Mouse (Mus musculus): Measurements from ENCODE around the gene Opn3. TPM values are rescaled to one million over a fixed set of nuclear protein-coding genes. Genes with fewer than 3 reads are reported as not detected.
A peak's percentile ranks its signal among the peaks of the same experiment; 100 is the strongest.

Gene Opn3
- polyA plus RNA-seq, 1 experiment: 7.6 TPM

- Histone ChIP-seq H3K4me1 (ENCODE audit: control insufficient read depth, insufficient read depth, low read length) (no peaks in the 10 kb centered on the region), H3K4me3 (ENCODE audit: insufficient read depth, low read length) (no peak overlapping the region), H3K27ac (ENCODE audit: insufficient read depth, low read depth, low read length) (no peak overlapping the region)
- TF ChIP-seq POLR2A (IDR thresholded peaks at IDR 0.05; ENCODE audit: borderline replicate concordance, low read depth, low read length) (no peak), CTCF (IDR thresholded peaks at IDR 0.05; ENCODE audit: low read depth, low read length) (no peak)
Observed at GRCm38 (mm10) chr1:175668666-175669405, 23.7 kb downstream of the Opn3 start.

- H3K27ac ChIP-seq (ENCODE audit: insufficient read depth, low read depth, low read length): peak overlapping the region; percentile 78
Observed at GRCm38 (mm10) chr1:175659900-175660299, 32.7 kb downstream of the Opn3 start.

GRCm38 (mm10) chr1:175648615-175649014, 44.0 kb downstream of the Opn3 start:
- TF ChIP-seq CTCF (IDR thresholded peaks at IDR 0.05; ENCODE audit: low read depth, low read length): no peak
- no peak for TF ChIP-seq POLR2A (IDR thresholded peaks at IDR 0.05; ENCODE audit: borderline replicate concordance, low read depth, low read length)
- no peak overlapping the region for H3K27ac ChIP-seq (ENCODE audit: insufficient read depth, low read depth, low read length)
- peaks cover 15% of the 10 kb centered on the region for H3K4me1 ChIP-seq (ENCODE audit: control insufficient read depth, insufficient read depth, low read length)
- no peak overlapping the region for H3K4me3 ChIP-seq (ENCODE audit: insufficient read depth, low read length)

More at GRCm38 (mm10) chr1:175659900-175660299, 32.7 kb downstream of the Opn3 start:
- Histone ChIP-seq H3K4me1 (ENCODE audit: control insufficient read depth, insufficient read depth, low read length) (peaks cover 21% of the 10 kb centered on the region), H3K4me3 (ENCODE audit: insufficient read depth, low read length) (no peak overlapping the region)
- no peak for TF ChIP-seq POLR2A (IDR thresholded peaks at IDR 0.05; ENCODE audit: borderline replicate concordance, low read depth, low read length)

GRCm38 (mm10) chr1:175646952-175647351, 45.6 kb downstream of the Opn3 start:
- Histone ChIP-seq H3K4me1 (ENCODE audit: control insufficient read depth, insufficient read depth, low read length) (peaks cover 25% of the 10 kb centered on the region), H3K27ac (ENCODE audit: insufficient read depth, low read depth, low read length) (no peak overlapping the region), H3K4me3 (ENCODE audit: insufficient read depth, low read length) (no peak overlapping the region)
- TF ChIP-seq POLR2A (IDR thresholded peaks at IDR 0.05; ENCODE audit: borderline replicate concordance, low read depth, low read length) (no peak), CTCF (IDR thresholded peaks at IDR 0.05; ENCODE audit: low read depth, low read length) (no peak)

GRCm38 (mm10) chr1:175643496-175644265, 48.9 kb downstream of the Opn3 start:
- TF ChIP-seq CTCF (IDR thresholded peaks at IDR 0.05; ENCODE audit: low read depth, low read length): no peak
- TF ChIP-seq POLR2A (IDR thresholded peaks at IDR 0.05; ENCODE audit: borderline replicate concordance, low read depth, low read length): no peak
- Histone ChIP-seq H3K4me1 (ENCODE audit: control insufficient read depth, insufficient read depth, low read length) (peaks cover 51% of the 10 kb centered on the region), H3K27ac (ENCODE audit: insufficient read depth, low read depth, low read length) (peak overlapping the region; percentile 25), H3K4me3 (ENCODE audit: insufficient read depth, low read length) (no peak overlapping the region)

- peak overlapping the region; percentile 99 for H3K27ac ChIP-seq (ENCODE audit: insufficient read depth, low read depth, low read length)
- peaks cover 71% of the 10 kb centered on the region for H3K4me1 ChIP-seq (ENCODE audit: control insufficient read depth, insufficient read depth, low read length)
- no peak overlapping the region for H3K4me3 ChIP-seq (ENCODE audit: insufficient read depth, low read length)
- no peak for TF ChIP-seq CTCF (IDR thresholded peaks at IDR 0.05; ENCODE audit: low read depth, low read length)
- TF ChIP-seq POLR2A (IDR thresholded peaks at IDR 0.05; ENCODE audit: borderline replicate concordance, low read depth, low read length): no peak
Observed at GRCm38 (mm10) chr1:175640435-175641150, 52.0 kb downstream of the Opn3 start.

GRCm38 (mm10) chr1:175639072-175639471, 53.5 kb downstream of the Opn3 start:
- peaks cover 65% of the 10 kb centered on the region for H3K4me1 ChIP-seq (ENCODE audit: control insufficient read depth, insufficient read depth, low read length)
- H3K4me3 ChIP-seq (ENCODE audit: insufficient read depth, low read length): no peak overlapping the region
- TF ChIP-seq POLR2A (IDR thresholded peaks at IDR 0.05; ENCODE audit: borderline replicate concordance, low read depth, low read length): no peak
- peak overlapping the region; percentile 99 for H3K27ac ChIP-seq (ENCODE audit: insufficient read depth, low read depth, low read length)

GRCm38 (mm10) chr1:175637677-175638076, 54.9 kb downstream of the Opn3 start:
- H3K4me3 ChIP-seq (ENCODE audit: insufficient read depth, low read length): peak overlapping the region; percentile 22
- no peak for TF ChIP-seq POLR2A (IDR thresholded peaks at IDR 0.05; ENCODE audit: borderline replicate concordance, low read depth, low read length)
- no peak for TF ChIP-seq CTCF (IDR thresholded peaks at IDR 0.05; ENCODE audit: low read depth, low read length)
- H3K27ac ChIP-seq (ENCODE audit: insufficient read depth, low read depth, low read length): peak overlapping the region; percentile 99
- peaks cover 57% of the 10 kb centered on the region for H3K4me1 ChIP-seq (ENCODE audit: control insufficient read depth, insufficient read depth, low read length)

- no peak overlapping the region for H3K27ac ChIP-seq (ENCODE audit: insufficient read depth, low read depth, low read length)
- peaks cover 19% of the 10 kb centered on the region for H3K4me1 ChIP-seq (ENCODE audit: control insufficient read depth, insufficient read depth, low read length)
- TF ChIP-seq CTCF (IDR thresholded peaks at IDR 0.05; ENCODE audit: low read depth, low read length) (no peak), POLR2A (IDR thresholded peaks at IDR 0.05; ENCODE audit: borderline replicate concordance, low read depth, low read length) (no peak)
- no peak overlapping the region for H3K4me3 ChIP-seq (ENCODE audit: insufficient read depth, low read length)
Observed at GRCm38 (mm10) chr1:175632470-175632869, 60.1 kb downstream of the Opn3 start.

Measured in bone marrow macrophage, adult 2 months (primary cell).